Mouse (Mus musculus) forebrain, embryonic 15.5 days (tissue): ENCODE results near the gene Ankrd10. TPM values are rescaled to one million over a fixed set of nuclear protein-coding genes. Genes with fewer than 3 reads are reported as not detected.

Experiments
- ATAC-seq: fragments of 200-750 bp; cut with Nextera tagmentation; replicated peaks from 2 replicates; pipeline ENCODE4 v1.8.0; 2017; ENCODE audit warnings: mild to moderate bottlenecking, moderate TSS enrichment, moderate library complexity
- H3K27ac ChIP-seq: fragments of 300-500 bp; sonication (generic); replicated peaks from 2 replicates; pipeline ENCODE4 v1.5.1; 2015; ENCODE audit warnings: mild to moderate bottlenecking, inconsistent platforms
- H3K27me3 ChIP-seq: fragments of 300-500 bp; sonication (generic); 2 replicates; pipeline ENCODE4 v1.6.1; 2015; ENCODE audit warnings: inconsistent platforms
- H3K36me3 ChIP-seq: fragments of 300-500 bp; sonication (generic); 2 replicates; pipeline ENCODE4 v1.6.1; 2015; ENCODE audit warnings: mild to moderate bottlenecking, inconsistent platforms
- H3K4me1 ChIP-seq: fragments of 300-500 bp; sonication (generic); 2 replicates; pipeline ENCODE4 v1.6.1; 2015; ENCODE audit warnings: inconsistent platforms
- H3K4me2 ChIP-seq: fragments of 300-500 bp; sonication (generic); replicated peaks from 2 replicates; pipeline ENCODE4 v1.6.1; 2015; ENCODE audit warnings: mild to moderate bottlenecking, inconsistent platforms
- H3K4me3 ChIP-seq: fragments of 300-500 bp; sonication (generic); 2 replicates; pipeline ENCODE4 v1.5.1; 2015; ENCODE audit warnings: mild to moderate bottlenecking, inconsistent platforms
- H3K9ac ChIP-seq: fragments of 300-500 bp; sonication (generic); replicated peaks from 2 replicates; pipeline ENCODE4 v1.6.1; 2015; ENCODE audit warnings: mild to moderate bottlenecking, inconsistent platforms
- H3K9me3 ChIP-seq: fragments of 300-500 bp; sonication (generic); 2 replicates; pipeline ENCODE4 v1.6.1; 2016; ENCODE audit warnings: inconsistent platforms
- WGBS: fragments of 180-500 bp; shearing (Covaris S2); methylation state at CpG from one replicate; pipeline ENCODE4 v1.1.7; 2015; ENCODE audit warnings: mixed read lengths; 5-methylcytosine and 5-hydroxymethylcytosine counted together
- polyA plus RNA-seq: library from polyadenylated mRNA; unstranded; fragments of >200 nt; fragmentation: Nextera tagmentation; extraction: Ambion mirVana; gene quantifications from 2 replicates; pipeline ENCODE4 v1.2.1, GENCODE M21; 2015

Gene Ankrd10
- polyA plus RNA-seq, 1 experiment from 2014 or later = 119 TPM

DNA sequence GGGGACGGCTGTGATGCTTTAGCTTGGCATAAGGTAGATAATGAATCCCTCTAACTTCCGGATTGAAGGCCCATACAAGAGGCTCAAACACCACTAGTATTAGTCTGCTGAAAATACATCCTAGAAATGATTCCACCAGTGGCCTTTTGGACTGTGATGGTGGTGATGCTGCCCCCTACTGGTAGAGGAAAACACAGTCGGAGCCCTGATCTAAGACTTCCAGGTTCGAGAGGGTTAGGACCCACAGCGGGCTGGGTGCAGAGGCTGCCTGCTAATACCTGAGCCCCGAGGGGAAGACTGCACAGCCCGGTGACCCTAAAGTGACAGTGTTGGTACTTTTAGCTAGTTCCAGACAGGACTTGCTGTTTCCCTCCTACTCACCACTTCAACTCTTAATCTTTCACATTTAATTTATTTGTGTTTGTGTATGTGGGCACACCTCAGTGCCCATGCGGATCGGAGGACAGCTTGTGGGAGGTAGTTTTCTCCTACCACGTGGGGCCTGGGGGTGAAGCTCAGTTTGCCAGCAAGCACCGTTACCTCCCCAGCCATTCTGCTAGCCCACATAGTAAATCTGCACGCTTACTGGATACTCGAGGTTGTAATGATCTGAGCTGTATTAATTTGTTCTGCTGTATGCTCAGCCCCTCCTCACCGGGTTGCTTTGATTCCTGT is 33.4 kb downstream of the Ankrd10 start:
- Histone ChIP-seq H3K27me3 (no peaks in the 10 kb centered on the region), H3K27ac (no peak overlapping the region), H3K9ac (no peak overlapping the region), H3K4me2 (no peak overlapping the region), H3K36me3 (peaks cover 4% of the 10 kb centered on the region; the same call in 1 of the 2 replicates), H3K4me1 (0 out of 2 replicates have a peak, but pooled peaks cover 4% of the 10 kb centered on the region), H3K4me3 (no peak overlapping the region), H3K9me3 (no peaks in the 10 kb centered on the region)
- 45% methylated on average over 14 of the region's 14 CpGs for WGBS
- 0 out of 2 replicates have a peak, but pooled peaks have one; percentile 41 for ATAC-seq

DNA sequence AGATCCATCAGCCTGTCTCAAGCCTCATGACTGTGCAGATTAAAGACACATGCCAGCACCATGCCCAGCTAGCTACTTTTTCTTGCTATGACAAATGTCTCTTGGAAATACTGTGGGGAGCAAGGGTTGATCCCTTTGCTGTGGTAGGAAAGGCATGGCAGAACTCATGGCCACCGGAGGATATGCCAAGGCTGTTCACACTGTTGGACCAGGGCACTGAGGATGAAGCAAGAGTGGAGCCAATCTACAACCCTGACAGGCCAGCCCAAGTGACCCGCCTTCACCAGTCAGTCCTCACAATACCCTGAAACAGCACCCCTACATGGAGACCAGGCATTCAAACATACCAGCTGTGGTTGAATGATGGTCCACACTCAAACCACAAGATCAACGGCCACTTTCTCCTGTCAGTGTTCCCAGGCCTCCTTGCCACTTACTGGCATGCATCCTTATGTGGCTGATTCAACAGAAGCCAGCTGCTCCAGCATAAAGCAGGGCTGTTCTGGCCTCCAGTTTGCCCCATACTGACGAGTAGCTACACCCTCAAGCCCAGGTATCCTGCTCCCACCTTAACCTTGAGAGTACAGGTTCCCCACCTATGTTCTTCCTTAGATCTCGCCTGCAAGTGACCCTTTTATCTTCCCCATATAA is 35.1 kb downstream of the Ankrd10 start:
- H3K9ac ChIP-seq = no peak overlapping the region
- ATAC-seq = no peak
- no peak overlapping the region for H3K27ac ChIP-seq
- H3K36me3 ChIP-seq = no peaks in the 10 kb centered on the region
- H3K4me2 ChIP-seq = no peak overlapping the region
- H3K4me3 ChIP-seq = no peak overlapping the region
- H3K9me3 ChIP-seq = no peaks in the 10 kb centered on the region
- no peaks in the 10 kb centered on the region for H3K27me3 ChIP-seq
- 0 out of 2 replicates have a peak, but pooled peaks cover 4% of the 10 kb centered on the region for H3K4me1 ChIP-seq
- 86% methylated on average over 5 of the region's 5 CpGs for WGBS

- no peaks in the 10 kb centered on the region for H3K36me3 ChIP-seq
- no peak overlapping the region for H3K4me2 ChIP-seq
- H3K9ac ChIP-seq = no peak overlapping the region
- 73% methylated on average over 12 of the region's 12 CpGs for WGBS
- H3K27ac ChIP-seq = no peak overlapping the region
- H3K4me1 ChIP-seq = no peaks in the 10 kb centered on the region
- ATAC-seq = no peak
- no peaks in the 10 kb centered on the region for H3K9me3 ChIP-seq
- H3K27me3 ChIP-seq = no peaks in the 10 kb centered on the region
- H3K4me3 ChIP-seq = no peak overlapping the region
Observed at GRCm38 (mm10) chr8:11593222-11593884, 42.2 kb downstream of the Ankrd10 start.

GRCm38 (mm10) chr8:11592296-11592695 is 43.3 kb downstream of the Ankrd10 start:
- no peaks in the 10 kb centered on the region for H3K36me3 ChIP-seq
- H3K4me1 ChIP-seq = no peaks in the 10 kb centered on the region
- ATAC-seq = no peak
- no peak overlapping the region for H3K9ac ChIP-seq
- no peaks in the 10 kb centered on the region for H3K9me3 ChIP-seq
- H3K4me3 ChIP-seq = no peak overlapping the region
- 50% methylated on average over 13 of the region's 13 CpGs for WGBS
- H3K27ac ChIP-seq = no peak overlapping the region
- no peaks in the 10 kb centered on the region for H3K27me3 ChIP-seq
- no peak overlapping the region for H3K4me2 ChIP-seq

GRCm38 (mm10) chr8:11591837-11592236 is 43.7 kb downstream of the Ankrd10 start:
- Histone ChIP-seq H3K27ac (no peak overlapping the region), H3K27me3 (no peaks in the 10 kb centered on the region), H3K9me3 (no peaks in the 10 kb centered on the region), H3K36me3 (no peaks in the 10 kb centered on the region), H3K4me2 (no peak overlapping the region), H3K9ac (no peak overlapping the region), H3K4me1 (no peaks in the 10 kb centered on the region), H3K4me3 (no peak overlapping the region)
- WGBS = 86% methylated on average over 4 of the region's 4 CpGs
- no peak for ATAC-seq

- H3K4me1 ChIP-seq = no peaks in the 10 kb centered on the region
- H3K27ac ChIP-seq = no peak overlapping the region
- no peaks in the 10 kb centered on the region for H3K27me3 ChIP-seq
- no peaks in the 10 kb centered on the region for H3K9me3 ChIP-seq
- H3K4me3 ChIP-seq = no peak overlapping the region
- H3K36me3 ChIP-seq = no peaks in the 10 kb centered on the region
- 85% methylated on average over 2 of the region's 2 CpGs for WGBS
- no peak for ATAC-seq
- H3K9ac ChIP-seq = no peak overlapping the region
- no peak overlapping the region for H3K4me2 ChIP-seq
Observed at GRCm38 (mm10) chr8:11586374-11586745, 49.2 kb downstream of the Ankrd10 start.

DNA sequence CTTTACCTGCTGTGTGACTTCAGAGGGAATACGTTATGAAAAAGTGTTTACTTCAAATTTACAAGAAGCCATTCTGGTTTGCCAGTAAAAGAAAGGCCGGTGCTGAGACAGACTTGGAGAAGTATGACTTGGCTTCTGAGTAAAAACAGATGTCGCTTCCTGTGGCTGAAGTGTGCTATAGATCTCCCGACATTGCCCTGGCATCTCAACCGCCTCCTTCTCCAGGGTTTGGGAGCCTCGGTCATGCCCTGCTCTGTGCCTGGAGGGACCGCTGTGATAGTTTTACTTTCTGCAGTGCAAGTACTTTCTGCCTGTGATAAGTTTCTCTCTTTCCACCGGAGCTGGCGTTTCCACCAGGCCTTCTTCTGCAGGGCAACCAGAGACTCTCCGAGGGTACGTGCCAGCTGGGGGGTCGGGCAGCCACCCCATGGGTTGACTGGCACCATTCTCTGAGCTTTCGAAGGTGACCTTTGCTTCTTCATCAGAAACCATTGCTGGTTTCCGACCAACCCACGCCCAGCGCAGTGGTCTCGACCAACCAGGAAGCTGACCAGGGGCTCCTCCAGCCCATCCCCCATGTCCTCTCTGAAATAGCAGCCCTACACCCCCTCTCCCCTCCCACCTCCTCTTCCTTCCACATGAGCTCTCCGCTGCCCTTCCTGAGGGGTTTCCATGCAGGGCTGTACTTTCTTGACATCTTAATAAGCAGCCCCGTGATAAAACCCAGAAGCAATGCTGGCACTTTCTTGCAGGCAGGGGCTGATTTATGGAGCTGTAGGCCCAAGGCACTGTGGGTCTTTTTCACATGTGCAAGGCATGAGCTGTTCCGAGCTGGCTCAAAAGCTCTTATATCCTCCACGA is 49.8 kb downstream of the Ankrd10 start:
- no peak overlapping the region for H3K4me3 ChIP-seq
- no peaks in the 10 kb centered on the region for H3K27me3 ChIP-seq
- H3K27ac ChIP-seq = no peak overlapping the region
- no peak for ATAC-seq
- no peak overlapping the region for H3K4me2 ChIP-seq
- H3K9me3 ChIP-seq = no peaks in the 10 kb centered on the region
- H3K9ac ChIP-seq = no peak overlapping the region
- H3K4me1 ChIP-seq = no peaks in the 10 kb centered on the region
- no peaks in the 10 kb centered on the region for H3K36me3 ChIP-seq
- 92% methylated on average over 21 of the region's 21 CpGs for WGBS

DNA sequence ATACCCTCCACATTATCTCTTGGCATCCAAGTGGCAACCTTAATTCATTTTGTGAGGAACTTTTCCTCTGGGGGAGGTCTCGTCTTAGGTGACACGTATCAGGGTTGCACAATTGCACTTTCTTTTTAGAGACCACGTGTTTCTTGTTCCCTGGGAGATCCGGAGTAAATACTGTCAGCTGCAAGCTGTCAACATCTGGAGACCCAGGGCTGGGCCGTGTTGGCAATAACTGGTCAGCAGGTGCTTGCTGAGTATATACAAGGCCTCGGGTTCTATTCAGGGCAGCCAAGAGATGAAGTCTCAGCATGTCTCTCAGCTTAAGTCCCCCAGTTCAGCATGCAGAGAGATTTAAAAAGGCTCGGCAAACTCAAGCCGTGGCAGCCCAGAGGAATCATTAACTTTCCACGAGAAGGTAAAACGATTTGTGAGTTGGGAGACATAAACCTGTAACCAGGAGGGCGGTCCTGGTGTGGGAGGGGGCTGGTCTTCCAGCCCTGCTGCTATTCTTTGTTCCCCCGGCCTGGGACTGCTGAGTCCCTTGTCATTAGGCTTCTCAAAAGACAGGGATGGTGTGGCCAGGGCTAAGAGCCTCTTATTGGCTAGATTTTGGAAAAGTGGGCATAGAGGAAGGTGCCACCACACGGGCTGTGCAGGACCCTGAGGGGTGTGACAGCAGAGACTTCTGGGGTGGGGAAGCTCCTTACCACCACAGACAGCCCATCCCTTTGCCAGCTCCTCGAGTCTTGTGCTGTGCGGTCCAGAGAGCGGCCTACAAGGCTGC is 59.8 kb downstream of the Ankrd10 start:
- Histone ChIP-seq H3K9ac (no peak overlapping the region), H3K36me3 (no peaks in the 10 kb centered on the region), H3K27ac (no peak overlapping the region), H3K4me3 (no peak overlapping the region), H3K4me1 (no peaks in the 10 kb centered on the region), H3K4me2 (no peak overlapping the region), H3K27me3 (no peaks in the 10 kb centered on the region), H3K9me3 (no peaks in the 10 kb centered on the region)
- WGBS = 50% methylated on average over 16 of the region's 16 CpGs
- ATAC-seq = no peak

DNA sequence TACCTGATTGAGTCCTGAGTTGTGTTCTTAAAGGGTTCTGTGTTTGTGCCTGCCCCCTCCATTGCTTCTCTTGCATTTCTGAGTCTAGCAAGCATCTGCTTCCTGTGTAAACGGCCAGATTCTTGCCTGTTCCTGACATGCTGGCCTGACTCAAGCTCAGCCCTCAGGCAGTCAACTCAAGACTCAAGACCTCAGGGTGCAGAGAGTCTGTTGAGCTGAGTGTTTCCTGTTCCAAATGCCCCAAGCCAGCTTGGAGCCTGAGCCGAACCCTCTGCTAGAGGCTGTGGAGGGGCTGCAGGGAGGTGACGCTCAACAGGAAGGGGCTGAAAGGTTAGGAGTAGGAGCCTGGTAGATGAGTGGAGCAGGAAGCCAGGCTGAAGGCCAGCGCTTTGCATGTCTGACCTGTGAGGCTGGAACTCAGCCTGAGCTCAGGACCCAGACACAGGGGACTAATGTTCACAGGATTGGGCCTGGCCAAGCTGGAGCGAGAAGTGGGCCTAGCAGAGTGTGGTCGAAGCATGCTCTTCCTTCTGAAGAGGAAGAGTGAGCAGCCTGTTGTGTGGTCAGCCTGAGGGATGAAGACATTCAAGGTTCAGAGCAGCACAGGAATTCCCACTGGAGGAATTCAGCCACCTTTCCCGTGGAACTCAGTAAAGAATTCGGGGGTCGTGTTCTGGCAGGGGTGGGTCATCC is 60.5 kb downstream of the Ankrd10 start:
- 82% methylated on average over 9 of the region's 9 CpGs for whole genome bisulfite sequencing
- no peaks in the 10 kb centered on the region for H3K27me3 ChIP-seq
- H3K27ac ChIP-seq = no peak overlapping the region
- H3K9me3 ChIP-seq = no peaks in the 10 kb centered on the region
- no peak overlapping the region for H3K9ac ChIP-seq
- no peak overlapping the region for H3K4me2 ChIP-seq
- no peaks in the 10 kb centered on the region for H3K36me3 ChIP-seq
- no peak for ATAC-seq
- H3K4me1 ChIP-seq = no peaks in the 10 kb centered on the region
- H3K4me3 ChIP-seq = no peak overlapping the region

GRCm38 (mm10) chr8:11572428-11572827 is 63.1 kb downstream of the Ankrd10 start:
- WGBS = 80% methylated on average over 6 of the region's 6 CpGs

DNA sequence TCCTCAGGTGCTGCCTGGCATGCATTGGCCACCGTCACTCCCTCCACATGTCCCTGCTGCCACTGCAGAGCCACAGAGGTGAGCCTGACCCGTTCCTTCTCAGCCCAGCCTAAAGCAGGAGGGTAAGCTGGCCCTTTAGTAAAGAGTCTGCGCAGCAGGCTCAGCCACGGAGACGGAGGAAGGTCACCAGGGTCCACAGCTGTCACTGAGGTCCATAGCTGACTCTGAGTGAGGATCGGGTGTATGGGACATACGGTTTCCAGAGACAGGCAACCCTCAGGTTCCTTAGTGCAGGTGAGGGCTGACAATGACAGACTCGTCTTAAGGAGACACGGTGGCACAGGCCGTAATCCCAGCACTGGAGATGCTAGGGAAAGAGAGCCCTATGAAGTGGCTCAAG is 63.6 kb downstream of the Ankrd10 start:
- no peak overlapping the region for H3K4me3 ChIP-seq
- no peak overlapping the region for H3K27ac ChIP-seq
- H3K4me2 ChIP-seq = no peak overlapping the region
- no peaks in the 10 kb centered on the region for H3K27me3 ChIP-seq
- H3K9me3 ChIP-seq = no peaks in the 10 kb centered on the region
- H3K36me3 ChIP-seq = peaks cover 7% of the 10 kb centered on the region; the same call in 1 of the 2 replicates
- no peak overlapping the region for H3K9ac ChIP-seq
- no peak for ATAC-seq
- WGBS = 88% methylated on average over 10 of the region's 10 CpGs
- no peaks in the 10 kb centered on the region for H3K4me1 ChIP-seq

More at GRCm38 (mm10) chr8:11572428-11572827, 63.1 kb downstream of the Ankrd10 start:
- H3K27ac ChIP-seq = no peak overlapping the region
- no peak overlapping the region for H3K9ac ChIP-seq
- H3K9me3 ChIP-seq = no peaks in the 10 kb centered on the region
- H3K4me3 ChIP-seq = no peak overlapping the region
- no peak overlapping the region for H3K4me2 ChIP-seq
- H3K27me3 ChIP-seq = no peaks in the 10 kb centered on the region
- no peaks in the 10 kb centered on the region for H3K4me1 ChIP-seq
- H3K36me3 ChIP-seq = peaks cover 5% of the 10 kb centered on the region; the same call in 1 of the 2 replicates
- ATAC-seq = no peak
